Mouse (Mus musculus): Measurements from ENCODE around the gene Osbpl9.

The Osbpl9 gene

GRCm38 (mm10) chr4:109105254-109105653 is 96.8 kb downstream of the Osbpl9 start:
- no peak for DNase-seq (ENCODE audit: low read depth, low spot score)

GRCm38 (mm10) chr4:109103145-109103883 is 98.8 kb downstream of the Osbpl9 start:
- no peak for DNase-seq (ENCODE audit: low read depth, low spot score)

GRCm38 (mm10) chr4:109102574-109102973 is 99.5 kb downstream of the Osbpl9 start:
- no peak for DNase-seq (ENCODE audit: low read depth, low spot score)

- DNase-seq (ENCODE audit: low read depth, low spot score) = no peak
These were observed 103.2 kb downstream of the Osbpl9 start for GRCm38 (mm10) chr4:109098861-109099260.

- DNase-seq (ENCODE audit: low read depth, low spot score) = no peak
These were observed 107.8 kb downstream of the Osbpl9 start for GRCm38 (mm10) chr4:109094269-109094668.

- DNase-seq (ENCODE audit: low read depth, low spot score) = no peak
These were observed 109.7 kb downstream of the Osbpl9 start for GRCm38 (mm10) chr4:109092344-109092743.

- DNase-seq (ENCODE audit: low read depth, low spot score) = no peak
These were observed 110.8 kb downstream of the Osbpl9 start for GRCm38 (mm10) chr4:109091241-109091777.

- DNase-seq (ENCODE audit: low read depth, low spot score) = no peak
These were observed 112.1 kb downstream of the Osbpl9 start for GRCm38 (mm10) chr4:109089999-109090398.

- DNase-seq (ENCODE audit: low read depth, low spot score) = no peak
These were observed 112.9 kb downstream of the Osbpl9 start for GRCm38 (mm10) chr4:109089171-109089570.

- DNase-seq (ENCODE audit: low read depth, low spot score) = no peak
These were observed 122.0 kb downstream of the Osbpl9 start for GRCm38 (mm10) chr4:109080118-109080517.

- DNase-seq (ENCODE audit: low read depth, low spot score) = no peak
These were observed 122.4 kb downstream of the Osbpl9 start for GRCm38 (mm10) chr4:109079676-109080075.

- DNase-seq (ENCODE audit: low read depth, low spot score) = no peak
These were observed 123.1 kb downstream of the Osbpl9 start for GRCm38 (mm10) chr4:109078941-109079340.

- peak; percentile 63 for DNase-seq (ENCODE audit: low read depth, low spot score)
These were observed 128.8 kb downstream of the Osbpl9 start for GRCm38 (mm10) chr4:109073296-109073695.

GRCm38 (mm10) chr4:109072891-109073290 is 129.2 kb downstream of the Osbpl9 start:
- DNase-seq (ENCODE audit: low read depth, low spot score) = peak; percentile 12

GRCm38 (mm10) chr4:109065714-109066113 is 136.4 kb downstream of the Osbpl9 start:
- no peak for DNase-seq (ENCODE audit: low read depth, low spot score)

GRCm38 (mm10) chr4:109064941-109065340 is 137.1 kb downstream of the Osbpl9 start:
- DNase-seq (ENCODE audit: low read depth, low spot score) = no peak

GRCm38 (mm10) chr4:109059255-109059821 is 142.7 kb downstream of the Osbpl9 start:
- no peak for DNase-seq (ENCODE audit: low read depth, low spot score)

GRCm38 (mm10) chr4:109057640-109058039 is 144.4 kb downstream of the Osbpl9 start:
- DNase-seq (ENCODE audit: low read depth, low spot score) = no peak

GRCm38 (mm10) chr4:109056351-109056750 is 145.7 kb downstream of the Osbpl9 start:
- no peak for DNase-seq (ENCODE audit: low read depth, low spot score)

- no peak for DNase-seq (ENCODE audit: low read depth, low spot score)
These were observed 148.1 kb downstream of the Osbpl9 start for GRCm38 (mm10) chr4:109054003-109054402.

GRCm38 (mm10) chr4:109052282-109052681 is 149.8 kb downstream of the Osbpl9 start:
- no peak for DNase-seq (ENCODE audit: low read depth, low spot score)

GRCm38 (mm10) chr4:109048258-109048657 is 153.8 kb downstream of the Osbpl9 start:
- DNase-seq (ENCODE audit: low read depth, low spot score) = no peak

GRCm38 (mm10) chr4:109043756-109044155 is 158.3 kb downstream of the Osbpl9 start:
- no peak for DNase-seq (ENCODE audit: low read depth, low spot score)

Measured in ES-CJ7 (cell line).